Mouse (Mus musculus): Measurements from ENCODE around the gene Tnfsf15. TPM values are rescaled to one million over a fixed set of nuclear protein-coding genes. Genes with fewer than 3 reads are reported as not detected.
A peak's percentile ranks its signal among the peaks of the same experiment; 100 is the strongest.

The Tnfsf15 gene
- total RNA-seq (2022): not detected

DNA sequence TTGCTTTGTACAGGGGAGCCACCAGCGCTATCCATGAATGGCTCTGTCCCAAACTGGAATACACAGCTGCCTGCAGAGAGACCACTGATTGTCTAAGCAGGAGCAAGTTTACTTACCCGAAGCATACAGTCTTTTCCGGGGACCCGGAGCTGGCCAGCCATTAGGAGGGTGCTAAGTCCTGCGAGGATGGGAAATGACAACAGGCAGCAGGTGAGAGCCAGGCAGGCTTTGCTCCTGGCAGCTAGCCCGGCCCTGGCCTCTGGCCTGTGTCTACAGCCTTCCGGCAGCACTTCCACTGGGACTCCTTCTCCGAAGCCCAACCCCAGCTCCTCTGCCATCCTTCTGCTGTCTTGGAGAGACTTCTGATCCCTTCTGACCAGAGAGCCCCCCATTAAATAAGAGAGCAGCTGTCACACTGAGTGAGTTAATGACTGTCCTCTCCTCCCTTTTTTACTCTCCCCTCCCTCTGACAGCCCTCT lies at the start of gene Tnfsf15:
Tnfsf15 (minus strand) TSS at position 421 of the 479 bp plus-strand sequence.
- peak; percentile 53 for DNase-seq (ENCODE audit: low spot score)

DNA sequence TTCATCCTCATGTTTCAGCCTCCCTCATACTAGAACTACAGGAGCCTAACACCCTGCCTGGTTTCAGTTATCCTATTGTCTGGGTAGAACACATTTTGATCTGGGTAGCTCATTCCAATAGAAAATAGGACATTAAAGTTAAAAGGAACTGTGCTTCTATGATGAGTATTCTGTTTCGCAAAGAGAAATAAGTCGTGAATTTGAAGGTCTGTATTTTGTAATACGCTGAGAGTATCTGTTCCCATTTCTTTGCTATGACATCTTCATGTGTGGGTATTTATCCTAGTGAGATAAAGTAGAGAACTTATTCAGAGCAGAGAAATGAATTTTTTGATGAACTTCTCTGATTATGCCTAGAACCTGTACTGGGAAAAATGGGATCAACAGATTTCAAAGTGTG lies 47.4 kb upstream of the Tnfsf15 start:
- DNase-seq (ENCODE audit: low spot score): no peak

DNA sequence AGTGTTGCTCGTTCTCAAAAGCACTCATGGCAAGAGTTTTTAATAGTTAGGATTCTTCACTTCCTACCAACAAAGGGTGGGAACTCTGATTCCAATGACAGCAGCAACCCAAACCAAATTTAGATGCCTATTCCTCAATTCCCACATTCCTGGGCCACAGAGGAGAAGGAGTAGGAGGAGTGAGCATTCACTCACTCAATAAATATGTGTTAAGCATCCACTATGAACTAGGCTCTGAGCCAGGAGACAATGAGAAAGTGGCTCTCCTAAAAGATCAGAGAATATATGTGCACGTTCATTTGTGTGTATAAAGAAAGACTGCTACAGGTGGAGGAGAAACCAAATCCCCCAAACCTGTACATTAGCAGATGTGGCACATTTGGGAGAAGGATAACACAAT lies 40.6 kb upstream of the Tnfsf15 start:
- DNase-seq (ENCODE audit: low spot score): no peak

GRCm38 (mm10) chr4:63783826-63784225 lies 38.9 kb upstream of the Tnfsf15 start:
- no peak for DNase-seq (ENCODE audit: low spot score)

DNA sequence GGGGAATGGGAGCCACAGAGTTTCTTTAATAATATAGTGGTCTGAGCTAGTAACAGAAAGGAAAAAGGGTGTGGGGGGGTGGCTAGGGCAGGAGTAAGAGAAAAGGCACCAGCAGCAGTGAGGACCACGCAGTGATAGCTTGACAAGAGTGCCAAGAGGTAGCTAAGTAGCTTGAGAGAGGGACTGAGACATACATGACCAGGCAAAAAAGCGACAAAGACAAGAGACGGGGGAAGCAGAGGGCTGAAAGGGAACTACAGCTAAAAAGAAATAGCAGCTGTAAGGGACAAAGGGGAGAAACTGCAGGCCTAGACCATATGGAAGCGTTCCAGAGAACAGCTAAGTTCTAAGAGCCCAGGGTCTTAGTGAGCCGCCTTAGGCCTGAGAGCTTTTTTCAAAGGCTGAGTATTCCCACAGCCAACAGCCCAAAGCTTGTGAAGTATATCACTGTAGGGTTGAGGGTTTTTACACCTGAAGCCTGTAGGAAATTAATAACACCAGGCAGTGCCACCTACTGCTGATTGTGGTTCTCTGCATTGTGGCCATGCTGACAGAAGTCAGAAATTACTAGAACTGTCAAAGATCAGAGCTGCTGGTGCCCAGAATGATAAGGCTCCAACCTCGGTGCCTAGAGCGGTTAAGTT lies 38.2 kb upstream of the Tnfsf15 start:
- DNase-seq (ENCODE audit: low spot score): no peak

- no peak for DNase-seq (ENCODE audit: low spot score)
Observed at GRCm38 (mm10) chr4:63777223-63777622, 32.3 kb upstream of the Tnfsf15 start.

- no peak for DNase-seq (ENCODE audit: low spot score)
Observed at GRCm38 (mm10) chr4:63773306-63774090, 28.6 kb upstream of the Tnfsf15 start.

GRCm38 (mm10) chr4:63772514-63772913 lies 27.6 kb upstream of the Tnfsf15 start:
- DNase-seq (ENCODE audit: low spot score): no peak

GRCm38 (mm10) chr4:63771291-63771690 lies 26.4 kb upstream of the Tnfsf15 start:
- no peak for DNase-seq (ENCODE audit: low spot score)

DNA sequence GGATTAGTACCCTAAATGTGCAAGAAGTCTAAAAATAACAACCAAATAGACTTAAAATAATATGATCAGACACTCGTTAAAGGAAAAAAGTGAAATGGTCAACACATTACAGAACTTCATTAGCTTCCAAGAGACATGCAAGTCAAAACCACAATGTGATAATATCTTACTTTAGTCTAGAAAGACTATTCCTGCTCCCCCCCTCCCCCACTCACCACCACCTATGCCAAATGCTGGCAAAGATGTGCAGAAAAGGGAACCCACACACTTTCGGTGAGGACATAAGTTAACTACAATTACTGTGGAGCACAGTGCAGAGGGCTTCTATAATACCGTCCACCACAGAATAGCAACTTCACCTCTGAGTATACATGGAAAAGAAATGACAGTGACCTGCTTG lies 24.2 kb upstream of the Tnfsf15 start:
- no peak for DNase-seq (ENCODE audit: low spot score)

DNA sequence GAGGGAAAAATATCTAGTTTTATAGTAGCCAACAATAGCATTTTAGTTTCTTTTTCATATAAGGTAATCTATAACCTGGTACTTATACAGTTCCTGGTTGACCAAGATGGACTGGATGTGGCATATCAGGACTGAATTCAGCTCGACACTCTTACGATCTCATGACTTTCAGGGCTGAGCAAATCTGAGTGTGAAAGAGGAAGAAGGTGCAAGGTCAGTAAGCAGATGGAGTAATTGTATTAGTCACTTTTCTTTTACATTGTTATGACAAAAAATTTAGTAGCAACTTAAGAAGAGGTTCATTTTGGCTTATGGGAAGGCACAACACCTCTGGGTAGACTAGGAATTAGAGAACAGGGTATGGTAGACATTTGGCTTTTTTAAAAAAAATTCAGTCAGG lies 20.1 kb upstream of the Tnfsf15 start:
- no peak for DNase-seq (ENCODE audit: low spot score)

DNA sequence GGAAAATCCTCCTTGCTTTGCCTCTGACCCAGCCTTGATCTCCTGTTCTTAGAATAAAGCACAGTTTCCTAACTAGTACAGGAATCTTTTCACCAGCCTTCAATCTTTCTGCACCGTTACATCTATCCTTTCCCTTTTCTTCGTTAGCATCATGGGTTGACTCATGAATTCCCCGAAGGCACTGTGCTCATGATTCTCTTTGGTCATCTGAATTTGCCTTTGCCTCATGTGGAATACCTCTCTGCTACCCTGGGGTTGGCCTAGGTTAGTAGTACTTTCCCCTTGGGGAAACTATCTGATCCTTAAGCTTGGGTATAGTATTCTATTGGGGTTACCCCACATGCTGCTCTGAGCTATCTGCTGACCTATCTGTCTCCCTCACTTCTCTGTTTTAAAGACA lies 15.0 kb upstream of the Tnfsf15 start:
- no peak for DNase-seq (ENCODE audit: low spot score)

DNA sequence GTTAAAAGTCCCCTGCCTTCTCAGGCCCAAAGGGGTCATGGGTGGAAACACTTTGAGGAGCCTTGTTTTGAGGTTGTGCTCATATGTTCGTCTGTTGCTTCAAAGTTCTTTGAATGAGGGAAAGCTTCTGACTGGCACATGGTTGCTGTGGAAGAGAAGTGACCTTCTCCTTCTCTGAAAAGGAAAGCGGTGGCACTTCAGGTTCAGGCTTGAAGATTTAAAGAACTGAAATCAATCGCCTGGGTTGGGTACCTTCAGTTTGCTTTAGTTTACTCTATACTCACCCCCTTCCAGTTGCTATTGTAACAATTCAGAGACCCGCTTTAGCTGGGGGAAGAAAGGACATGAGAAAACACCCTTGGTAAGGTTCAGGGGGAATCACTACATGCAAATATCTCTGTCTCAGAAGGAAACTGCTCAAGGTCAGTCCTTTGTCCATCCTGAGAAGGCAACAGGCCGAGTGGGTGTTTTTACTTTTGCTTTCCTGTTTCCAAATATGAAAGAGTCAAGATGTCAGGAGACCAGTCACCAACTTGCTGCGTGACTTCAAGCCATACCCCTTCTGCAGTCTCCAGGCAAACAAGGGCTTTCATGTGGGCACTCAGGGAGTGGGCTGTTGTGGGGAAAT lies 12.7 kb upstream of the Tnfsf15 start:
- DNase-seq (ENCODE audit: low spot score): no peak

DNA sequence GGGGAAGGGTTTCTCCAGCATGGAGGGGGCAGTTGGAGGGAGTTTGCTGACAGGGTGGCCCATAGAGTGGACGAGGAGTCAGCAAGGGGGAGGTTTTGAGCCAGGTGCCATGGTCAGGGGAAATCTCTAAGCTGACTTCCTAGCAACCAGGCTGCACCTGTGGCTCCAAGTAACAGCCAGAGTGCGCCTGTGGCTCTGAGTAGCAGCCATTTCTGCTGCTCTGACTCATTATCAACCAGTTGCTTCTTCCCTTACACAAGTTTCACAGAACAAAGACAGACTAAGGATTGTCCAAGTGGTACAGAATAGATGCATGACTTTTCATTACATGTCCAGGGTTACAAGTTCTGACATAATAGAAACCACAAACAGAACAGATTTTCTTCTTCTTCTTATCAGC lies 11.2 kb upstream of the Tnfsf15 start:
- DNase-seq (ENCODE audit: low spot score): no peak

DNA sequence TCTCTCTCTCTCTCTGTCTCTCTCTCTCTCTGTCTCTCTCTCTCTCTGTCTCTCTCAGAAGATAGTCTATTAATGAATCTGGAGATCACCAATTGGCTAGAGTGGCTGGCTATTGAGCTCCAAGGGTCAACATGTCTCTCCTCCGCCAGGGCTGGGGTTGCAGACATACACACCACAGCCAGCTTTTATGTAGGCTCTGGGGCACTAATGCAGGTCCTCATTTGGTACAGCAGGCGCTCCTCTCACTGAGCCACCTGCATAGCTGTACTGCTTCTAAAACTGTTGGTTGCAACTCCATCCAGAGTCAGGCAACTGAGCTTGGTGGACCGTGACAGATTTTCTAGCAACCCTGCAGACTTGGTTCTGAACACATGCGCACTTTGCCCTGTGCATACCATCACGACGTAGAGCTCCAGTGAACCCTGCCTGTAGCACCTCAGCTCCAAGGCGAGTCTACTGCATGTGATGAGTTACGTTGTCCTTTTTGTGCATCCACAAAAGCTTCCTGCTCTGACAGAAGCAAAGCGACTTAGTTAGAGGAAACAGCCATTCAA lies 9.6 kb upstream of the Tnfsf15 start:
- no peak for DNase-seq (ENCODE audit: low spot score)

- DNase-seq (ENCODE audit: low spot score): no peak
Observed at GRCm38 (mm10) chr4:63753855-63754254, 8.9 kb upstream of the Tnfsf15 start.

- no peak for DNase-seq (ENCODE audit: low spot score)
Observed at GRCm38 (mm10) chr4:63752687-63753523, 8.0 kb upstream of the Tnfsf15 start.

DNA sequence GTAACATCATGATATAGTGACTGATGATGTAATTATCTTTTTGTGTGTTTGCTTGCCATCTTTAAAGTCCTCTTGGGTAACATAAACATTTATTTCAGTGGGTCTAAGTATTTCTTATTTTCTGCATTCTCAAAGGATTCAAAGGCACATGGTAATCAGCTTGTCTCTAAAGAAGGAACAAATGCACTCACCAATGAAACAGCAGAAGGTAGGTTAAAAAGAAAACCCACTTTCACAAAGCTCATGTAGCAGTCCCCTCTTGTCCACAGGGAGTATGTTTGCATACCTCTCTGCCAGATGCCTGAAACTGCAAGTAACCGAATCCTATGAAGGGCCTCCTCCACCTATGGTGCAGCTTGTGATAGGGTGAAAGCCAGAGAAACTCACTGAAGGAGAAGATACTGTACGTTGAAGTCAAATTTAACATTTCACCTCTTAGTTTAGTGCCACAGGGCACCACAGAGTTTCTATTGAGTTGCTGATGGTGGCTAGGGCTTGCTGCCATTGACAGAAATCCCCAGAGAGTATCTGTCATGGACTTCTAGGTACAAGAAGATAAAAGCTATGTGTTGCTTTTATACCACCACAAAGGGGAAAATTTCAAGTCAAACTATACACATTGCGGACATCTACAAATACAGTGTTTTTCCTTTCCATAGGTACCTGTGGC lies 3.3 kb upstream of the Tnfsf15 start:
- DNase-seq (ENCODE audit: low spot score): no peak

GRCm38 (mm10) chr4:63745271-63745670 lies 358 bp upstream of the Tnfsf15 start:
- peak; percentile 31 for DNase-seq (ENCODE audit: low spot score)

DNA sequence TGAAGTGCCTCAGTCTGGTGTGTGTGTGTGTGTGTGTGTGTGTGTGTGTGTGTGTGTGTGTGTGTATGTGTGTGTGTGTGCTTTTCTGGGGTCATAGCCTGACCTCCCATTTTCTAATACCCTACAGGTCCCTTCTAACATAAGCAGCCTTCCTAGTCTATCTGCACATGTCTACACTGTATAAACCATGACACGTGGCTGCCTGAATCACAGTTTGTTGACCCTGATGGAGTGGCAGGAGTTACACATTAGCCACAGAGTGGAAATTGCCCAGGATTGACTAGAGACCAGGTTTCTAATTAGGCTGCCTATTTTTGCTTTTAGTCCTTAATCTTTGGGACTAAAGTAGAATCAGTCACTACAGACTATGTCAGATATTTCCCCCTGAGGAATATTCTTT lies 1.3 kb downstream of the Tnfsf15 start:
- no peak for DNase-seq (ENCODE audit: low spot score)

All from heart, adult 8-10 months (tissue).